Mouse (Mus musculus): ENCODE measurements around the gene Slc28a3.

DNA sequence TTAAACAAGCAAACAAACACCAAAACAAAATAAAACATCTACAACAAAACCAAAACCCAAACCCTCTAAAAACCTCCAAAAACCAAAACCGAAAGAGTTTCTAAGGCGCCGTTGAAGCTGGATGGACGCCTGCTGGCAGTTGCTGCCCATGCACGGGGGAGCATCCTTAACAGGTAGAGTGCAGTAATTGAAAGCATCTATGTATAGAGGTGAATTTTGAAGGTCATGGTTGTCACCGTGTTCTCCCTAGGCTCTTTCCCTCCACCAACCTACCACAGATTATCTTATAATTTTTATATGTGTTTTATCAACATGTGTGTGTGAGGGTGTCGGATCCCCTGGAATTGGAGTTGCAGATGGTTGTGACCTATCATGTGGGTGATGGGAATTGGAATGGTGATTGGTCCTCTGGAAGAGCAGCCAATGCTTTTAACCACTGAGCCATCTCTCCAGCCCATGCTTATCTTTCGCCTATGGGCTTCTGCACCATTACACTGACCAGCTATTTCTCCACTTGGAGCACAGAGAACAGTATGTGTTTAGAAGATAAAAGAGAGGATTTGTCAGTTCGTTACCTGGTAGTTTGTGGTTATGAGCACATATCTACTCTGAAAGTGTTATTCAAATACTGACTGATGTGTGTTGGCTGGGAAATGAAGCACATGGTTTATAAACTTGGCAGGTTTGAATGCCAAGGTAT is 89.2 kb downstream of the Slc28a3 start:
- TF ChIP-seq CTCF (IDR thresholded peaks at IDR 0.05; ENCODE audit: low read depth, low read length) (no peak), POLR2AphosphoS5 (IDR thresholded peaks at IDR 0.05; ENCODE audit: insufficient replicate concordance, low read depth, low read length) (no peak; the same call in 1 of the 2 replicates)

All from G1E (cell line).